Mouse (Mus musculus): ENCODE data around the gene Zscan4b. TPM values are rescaled to one million over a fixed set of nuclear protein-coding genes. Genes with fewer than 3 reads are reported as not detected.
"Not testable (repeated sequence)": the region's sequence is repeated elsewhere in the genome, so short reads cannot be mapped to it uniquely, and the experiment has no call there.

Gene Zscan4b
- polyA plus RNA-seq (2015; fragmentation: Nextera tagmentation; extraction: Ambion mirVana), result not detected in 2 replicates

DNA sequence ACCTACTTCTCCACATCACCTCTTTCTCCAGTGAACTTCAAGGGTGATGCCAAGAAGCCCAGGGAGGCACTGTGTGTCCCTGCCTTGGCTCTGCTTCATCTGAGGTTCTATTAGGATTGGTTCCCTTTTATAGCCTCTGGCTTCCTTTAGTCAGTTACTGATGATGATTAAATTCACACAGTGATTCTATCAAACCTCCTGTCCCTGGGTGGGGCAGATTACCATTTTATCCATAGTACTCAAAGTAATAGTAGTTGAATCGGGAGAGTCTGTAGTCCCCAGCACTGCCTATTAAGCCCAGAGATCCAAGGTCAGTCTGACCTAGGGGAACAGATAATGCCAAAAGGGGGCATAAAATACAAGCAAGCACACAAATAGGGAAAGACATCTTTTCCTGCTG lies at the start of gene Zscan4b:
Gene Zscan4b, minus strand, starts transcription at position 101 of the 400 bp plus-strand sequence.
- H3K27me3 ChIP-seq; H3K27ac ChIP-seq; H3K4me1 ChIP-seq (replicated peaks); H3K9ac ChIP-seq; ATAC-seq (replicated peaks; ENCODE audit: insufficient number of reproducible peaks, insufficient read depth, low FRiP score, low read depth); H3K9me3 ChIP-seq (replicated peaks); H3K4me2 ChIP-seq; H3K36me3 ChIP-seq; H3K4me3 ChIP-seq: not testable (repeated sequence)
- WGBS, result 70% methylated on average over 1 of the region's 1 CpGs

Other genes starting within 250 kb of the Zscan4b start
- not detected in 2 replicates for gene Nlrp4b, start 217.3 kb downstream of the Zscan4b start, polyA plus RNA-seq (2015; fragmentation: Nextera tagmentation; extraction: Ambion mirVana)
- not detected in 2 replicates for gene Vmn1r71, start 150.7 kb downstream of the Zscan4b start, polyA plus RNA-seq (2015; fragmentation: Nextera tagmentation; extraction: Ambion mirVana)
- not detected in 2 replicates for gene Zscan4c, start 100.7 kb upstream of the Zscan4b start, polyA plus RNA-seq (2015; fragmentation: Nextera tagmentation; extraction: Ambion mirVana)
- gene Zscan4-ps1, start 164.6 kb upstream of the Zscan4b start, polyA plus RNA-seq (2015; fragmentation: Nextera tagmentation; extraction: Ambion mirVana), result not detected in 2 replicates